Mouse (Mus musculus) intestine, postnatal 0 days (tissue): ENCODE data around the gene Zdhhc17. TPM values are rescaled to one million over a fixed set of nuclear protein-coding genes. Genes with fewer than 3 reads are reported as not detected.

Source experiments
- ATAC-seq: fragments of 200-750 bp; cut with Nextera tagmentation; 2 replicates; pipeline ENCODE4 v1.8.0; 2017; ENCODE audit warnings: mild to moderate bottlenecking, moderate TSS enrichment, moderate library complexity
- H3K27ac ChIP-seq: fragments of 300-500 bp; sonication (generic); 2 replicates; pipeline ENCODE4 v1.5.1; 2014; ENCODE audit warnings: mild to moderate bottlenecking, low read depth, low read length, moderate library complexity
- H3K27me3 ChIP-seq: fragments of 300-500 bp; sonication (generic); replicated peaks from 2 replicates; pipeline ENCODE4 v1.6.1; 2014; ENCODE audit warnings: low read length, mixed read lengths; ENCODE audit not compliant: control insufficient read depth, insufficient read depth
- H3K36me3 ChIP-seq: fragments of 300-500 bp; sonication (generic); 2 replicates; pipeline ENCODE4 v1.6.1; 2014; ENCODE audit warnings: mild to moderate bottlenecking, moderate library complexity; ENCODE audit not compliant: control insufficient read depth, insufficient read depth
- H3K4me1 ChIP-seq: fragments of 300-500 bp; sonication (generic); replicated peaks from 2 replicates; pipeline ENCODE4 v1.6.1; 2014; ENCODE audit warnings: antibody characterized with exemption, low read length, mixed read lengths; ENCODE audit not compliant: control insufficient read depth, insufficient read depth
- H3K4me2 ChIP-seq: fragments of 300-500 bp; sonication (generic); replicated peaks from 2 replicates; pipeline ENCODE4 v1.6.1; 2014; ENCODE audit warnings: low read depth, mild to moderate bottlenecking, moderate library complexity
- H3K4me3 ChIP-seq: fragments of 300-500 bp; sonication (generic); 2 replicates; pipeline ENCODE4 v1.5.1; 2014; ENCODE audit warnings: low read depth, low read length
- H3K9ac ChIP-seq: fragments of 300-500 bp; sonication (generic); 2 replicates; pipeline ENCODE4 v1.6.1; 2014; ENCODE audit warnings: mild to moderate bottlenecking, low read depth, low read length
- H3K9me3 ChIP-seq: fragments of 300-500 bp; sonication (generic); 2 replicates; pipeline ENCODE4 v1.6.1; 2016; ENCODE audit warnings: mixed run types; ENCODE audit not compliant: control insufficient read depth
- CTCF ChIP-seq: sonication (generic); IDR thresholded peaks from 2 replicates; pipeline ENCODE4 v1.5.1; 2016; ENCODE audit warnings: low read depth, mild to moderate bottlenecking, control low read depth, antibody characterized with exemption, moderate library complexity
- WGBS: fragments of 180-500 bp; shearing (Covaris S2); extraction: QIAGEN DNeasy Blood & Tissue Kit; methylation state at CpG from one replicate; pipeline ENCODE4 v1.1.7; 2014; 5-methylcytosine and 5-hydroxymethylcytosine counted together
- polyA plus RNA-seq: library from polyadenylated mRNA; unstranded; fragments of >200 nt; fragmentation: Nextera tagmentation; extraction: Ambion mirVana; gene quantifications from 2 replicates; pipeline ENCODE4 v1.2.1, GENCODE M21; 2015

Zdhhc17 gene
- polyA plus RNA-seq, 1 experiment from 2014 or later = 5.4 TPM

GRCm38 (mm10) chr10:111040078-111040656 is 30.2 kb upstream of the Zdhhc17 start:
- Histone ChIP-seq H3K36me3 (no peaks in the 10 kb centered on the region), H3K4me1 (no peaks in the 10 kb centered on the region), H3K9ac (no peak overlapping the region), H3K9me3 (peaks cover 9% of the 10 kb centered on the region), H3K27ac (no peak overlapping the region), H3K27me3 (no peaks in the 10 kb centered on the region), H3K4me2 (no peak overlapping the region), H3K4me3 (no peak overlapping the region)
- ATAC-seq = no peak
- WGBS = 70% methylated on average over 7 of the region's 7 CpGs
- TF ChIP-seq CTCF = no peak

- Histone ChIP-seq H3K27ac (no peak overlapping the region), H3K9me3 (no peaks in the 10 kb centered on the region), H3K4me2 (no peak overlapping the region), H3K4me1 (no peaks in the 10 kb centered on the region), H3K4me3 (no peak overlapping the region), H3K27me3 (no peaks in the 10 kb centered on the region), H3K36me3 (no peaks in the 10 kb centered on the region), H3K9ac (no peak overlapping the region)
- 73% methylated on average over 1 of the region's 1 CpGs for whole genome bisulfite sequencing
- no peak for TF ChIP-seq CTCF
- no peak for ATAC-seq
These were observed 26.9 kb upstream of the Zdhhc17 start for GRCm38 (mm10) chr10:111036851-111037250.

- no peak overlapping the region for H3K4me2 ChIP-seq
- no peak overlapping the region for H3K9ac ChIP-seq
- no peaks in the 10 kb centered on the region for H3K36me3 ChIP-seq
- H3K9me3 ChIP-seq = no peaks in the 10 kb centered on the region
- TF ChIP-seq CTCF = no peak
- H3K27ac ChIP-seq = no peak overlapping the region
- no peak for ATAC-seq
- WGBS = 81% methylated on average over 1 of the region's 1 CpGs
- no peaks in the 10 kb centered on the region for H3K4me1 ChIP-seq
- H3K4me3 ChIP-seq = no peak overlapping the region
- no peaks in the 10 kb centered on the region for H3K27me3 ChIP-seq
These were observed 25.2 kb upstream of the Zdhhc17 start for GRCm38 (mm10) chr10:111035134-111035533.

GRCm38 (mm10) chr10:111031511-111032365 is 21.8 kb upstream of the Zdhhc17 start:
- no peak overlapping the region for H3K9ac ChIP-seq
- 37% methylated on average over 20 of the region's 20 CpGs for WGBS
- TF ChIP-seq CTCF = no peak

DNA sequence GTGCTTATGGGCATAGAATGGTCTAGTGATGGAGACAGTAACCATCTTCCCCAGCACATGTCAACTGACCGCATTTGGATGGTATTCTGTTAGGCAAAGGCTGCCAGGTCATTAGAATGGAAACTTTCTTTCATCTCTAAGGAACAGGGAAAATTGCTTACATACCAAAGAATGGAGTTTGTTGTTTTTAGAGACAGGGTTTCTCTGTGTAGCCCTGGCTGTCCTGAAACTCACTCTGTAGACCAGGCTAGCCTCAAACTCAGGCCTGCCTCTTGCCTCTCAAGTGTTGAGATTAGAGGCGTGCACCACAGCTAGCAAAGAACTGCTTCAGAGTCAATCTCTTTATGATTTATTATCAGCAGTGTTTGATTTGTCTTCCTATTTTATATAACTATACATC is 20.9 kb upstream of the Zdhhc17 start:
- WGBS = 81% methylated on average over 2 of the region's 2 CpGs
- Histone ChIP-seq H3K27me3 (no peaks in the 10 kb centered on the region), H3K27ac (no peak overlapping the region), H3K4me1 (no peaks in the 10 kb centered on the region), H3K4me2 (no peak overlapping the region), H3K9me3 (no peaks in the 10 kb centered on the region), H3K4me3 (no peak overlapping the region), H3K9ac (no peak overlapping the region), H3K36me3 (no peaks in the 10 kb centered on the region)
- no peak for ATAC-seq
- TF ChIP-seq CTCF = no peak

More at GRCm38 (mm10) chr10:111031511-111032365, 21.8 kb upstream of the Zdhhc17 start:
- Histone ChIP-seq H3K27ac (no peak overlapping the region), H3K4me1 (no peaks in the 10 kb centered on the region), H3K27me3 (no peaks in the 10 kb centered on the region), H3K4me2 (peak overlapping the region; percentile 62), H3K4me3 (peak overlapping the region; percentile 27), H3K36me3 (no peaks in the 10 kb centered on the region), H3K9me3 (no peaks in the 10 kb centered on the region)
- no peak for ATAC-seq

- no peak overlapping the region for H3K9ac ChIP-seq
- no peaks in the 10 kb centered on the region for H3K9me3 ChIP-seq
- H3K36me3 ChIP-seq = no peaks in the 10 kb centered on the region
- ATAC-seq = no peak
- WGBS = 78% methylated on average over 6 of the region's 6 CpGs
- H3K27me3 ChIP-seq = no peaks in the 10 kb centered on the region
- H3K4me1 ChIP-seq = no peaks in the 10 kb centered on the region
- TF ChIP-seq CTCF = no peak
- H3K4me3 ChIP-seq = no peak overlapping the region
- H3K27ac ChIP-seq = no peak overlapping the region
- no peak overlapping the region for H3K4me2 ChIP-seq
These were observed 16.2 kb upstream of the Zdhhc17 start for GRCm38 (mm10) chr10:111026106-111026505.
